Mouse (Mus musculus) embryonic fibroblast, embryonic 13.5 days (primary cell): ENCODE results near the gene Orai1. TPM values are rescaled to one million over a fixed set of nuclear protein-coding genes. Genes with fewer than 3 reads are reported as not detected.
"Not testable (repeated sequence)": the region's sequence is repeated elsewhere in the genome, so short reads cannot be mapped to it uniquely, and the experiment has no call there.

Source experiments
- H3K27ac ChIP-seq: 2 replicates; pipeline ENCODE4 v1.5.1; 2012; ENCODE audit warnings: low read length, control low read depth, inconsistent platforms; ENCODE audit not compliant: insufficient read depth
- H3K4me1 ChIP-seq: 2 replicates; pipeline ENCODE4 v1.6.1; 2011; ENCODE audit warnings: low read length; ENCODE audit not compliant: control insufficient read depth, insufficient read depth
- H3K4me3 ChIP-seq: 2 replicates; pipeline ENCODE4 v1.5.1; 2011; ENCODE audit warnings: mild to moderate bottlenecking, control low read depth, low read length; ENCODE audit not compliant: insufficient read depth
- CTCF ChIP-seq: IDR thresholded peaks from 2 replicates; pipeline ENCODE4 v1.5.1; 2011; ENCODE audit warnings: mild to moderate bottlenecking, control low read depth, low read length, moderate library complexity, borderline replicate concordance; ENCODE audit not compliant: insufficient read depth
- POLR2A ChIP-seq: IDR thresholded peaks from 2 replicates; pipeline ENCODE4 v1.6.1; 2011; ENCODE audit warnings: low read depth, mild to moderate bottlenecking, control low read depth, low read length, moderate library complexity
- polyA plus RNA-seq: library from polyadenylated mRNA; stranded (reverse); fragments of >200 nt; gene quantifications from 2 replicates; pipeline ENCODE4 v1.2.4, GENCODE M21; 2011; ENCODE audit warnings: low read depth; ENCODE audit not compliant: missing spikeins, insufficient read length

The Orai1 gene
- 9.3 and 10.6 TPM in 2 replicates for polyA plus RNA-seq

DNA sequence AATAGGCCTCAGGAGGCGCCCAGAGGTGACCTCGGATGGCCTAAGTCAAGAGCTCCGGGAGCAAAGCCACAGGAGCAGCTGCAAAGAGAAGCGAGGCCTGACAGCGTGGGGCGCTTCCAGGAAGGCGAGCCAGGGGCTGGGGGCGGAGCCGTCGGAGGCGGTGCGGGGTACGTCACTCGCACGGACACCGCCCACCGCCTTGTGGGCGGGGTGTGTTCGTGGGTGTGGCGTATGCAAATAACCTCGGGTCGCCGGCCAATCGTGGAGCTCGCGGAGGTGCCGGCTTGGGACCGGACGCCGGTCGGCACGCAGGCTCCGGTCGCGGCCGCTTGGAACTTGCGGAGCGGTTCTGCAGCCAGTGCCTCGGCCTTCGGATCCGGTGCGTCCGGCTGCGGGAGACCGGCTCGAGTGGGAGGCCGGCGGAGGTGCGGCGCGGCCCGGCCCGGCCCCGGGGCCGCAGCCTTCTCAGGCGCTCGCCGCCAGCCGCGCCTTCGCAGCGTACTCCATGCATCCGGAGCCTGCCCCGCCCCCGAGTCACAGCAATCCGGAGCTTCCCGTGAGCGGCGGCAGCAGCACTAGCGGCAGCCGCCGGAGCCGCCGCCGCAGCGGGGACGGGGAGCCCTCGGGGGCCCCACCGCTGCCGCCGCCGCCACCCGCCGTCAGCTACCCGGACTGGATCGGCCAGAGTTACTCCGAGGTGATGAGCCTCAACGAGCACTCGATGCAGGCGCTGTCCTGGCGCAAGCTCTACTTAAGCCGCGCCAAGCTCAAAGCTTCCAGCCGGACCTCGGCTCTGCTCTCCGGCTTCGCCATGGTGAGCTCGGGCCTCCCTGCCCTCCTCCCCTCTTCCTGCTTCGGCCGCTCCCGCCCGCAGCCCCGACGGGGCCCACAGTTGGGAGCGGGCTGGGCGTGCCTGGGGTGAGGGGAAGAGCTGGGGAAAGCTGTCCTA lies at the start of gene Orai1:
Gene Orai1 (plus strand): TSS at position 322 of the 949 bp plus-strand sequence.
- Histone ChIP-seq H3K4me3 (peak within 1 kb of the TSS; percentile 86), H3K27ac (peak within 1 kb of the TSS; percentile 82), H3K4me1 (peaks cover 5% of the 10 kb centered on the region; the same call in 1 of the 2 replicates)
- no peak for TF ChIP-seq CTCF
- peak; percentile 86 for TF ChIP-seq POLR2A

DNA sequence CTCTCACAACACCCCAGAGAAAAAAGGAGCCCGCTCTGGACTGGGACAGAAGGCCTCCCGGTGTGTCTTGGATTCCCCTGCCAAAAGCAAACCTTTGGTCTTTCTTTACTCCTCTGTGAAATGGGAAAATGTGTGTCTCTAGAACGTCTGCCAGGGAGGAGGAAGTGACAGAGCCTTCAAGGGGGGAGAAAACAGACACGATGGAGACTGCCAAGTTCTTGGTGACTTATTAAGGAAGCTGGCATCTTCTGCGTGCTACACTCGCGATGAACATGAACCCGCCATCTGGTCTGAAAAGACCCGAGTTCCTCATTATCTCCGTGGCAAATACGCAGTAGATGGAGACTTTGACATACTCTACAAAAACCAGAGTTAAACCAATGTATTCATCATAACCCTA lies 49.4 kb upstream of the Orai1 start:
- Histone ChIP-seq H3K27ac (no peak overlapping the region), H3K4me1 (no peaks in the 10 kb centered on the region), H3K4me3 (no peak overlapping the region)
- TF ChIP-seq CTCF (no peak), POLR2A (no peak)

DNA sequence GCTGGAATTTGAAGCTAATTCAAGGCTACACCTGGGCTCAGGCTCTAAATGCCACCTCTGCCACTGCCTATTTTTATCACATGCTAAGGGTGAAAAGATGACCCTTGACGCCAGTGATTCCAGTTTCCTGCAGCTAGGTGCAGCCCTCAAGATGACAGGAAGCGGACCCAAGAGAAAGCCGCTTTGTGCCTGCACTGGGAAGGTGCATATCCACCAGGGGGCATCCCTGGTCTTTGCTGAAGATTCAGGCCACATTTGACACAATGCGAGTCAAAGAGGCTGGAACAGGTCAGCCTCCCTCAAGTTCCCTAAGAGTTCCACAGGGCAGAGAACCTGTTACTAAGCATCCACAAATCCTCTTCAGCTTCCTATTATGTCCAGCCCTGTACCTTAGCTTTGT lies 46.6 kb upstream of the Orai1 start:
- Histone ChIP-seq H3K4me3 (no peak overlapping the region), H3K27ac (no peak overlapping the region), H3K4me1 (no peaks in the 10 kb centered on the region)
- TF ChIP-seq CTCF (peak; percentile 81; the same call in 1 of the 2 replicates), POLR2A (no peak)

DNA sequence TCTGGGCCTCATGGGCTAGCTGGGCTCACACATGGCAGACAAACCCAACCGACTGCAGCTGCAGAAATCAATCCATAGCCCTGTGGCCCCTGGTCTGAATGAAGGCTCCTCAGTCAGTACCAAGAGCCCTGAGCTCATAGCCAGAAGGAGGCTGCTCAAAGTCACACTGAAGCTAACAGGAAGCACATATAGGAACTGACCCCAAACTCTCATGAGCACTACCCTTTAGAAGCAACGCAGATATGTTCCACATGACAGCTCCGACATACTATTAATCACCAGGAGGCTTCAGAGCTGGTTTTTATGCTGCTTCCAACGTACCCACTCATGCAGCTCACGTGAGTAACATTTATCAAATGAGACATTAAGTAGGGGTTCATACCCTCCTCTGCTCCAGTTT lies 44.8 kb upstream of the Orai1 start:
- TF ChIP-seq POLR2A (no peak), CTCF (no peak)
- Histone ChIP-seq H3K4me1 (no peaks in the 10 kb centered on the region), H3K4me3 (no peak overlapping the region), H3K27ac (no peak overlapping the region)

DNA sequence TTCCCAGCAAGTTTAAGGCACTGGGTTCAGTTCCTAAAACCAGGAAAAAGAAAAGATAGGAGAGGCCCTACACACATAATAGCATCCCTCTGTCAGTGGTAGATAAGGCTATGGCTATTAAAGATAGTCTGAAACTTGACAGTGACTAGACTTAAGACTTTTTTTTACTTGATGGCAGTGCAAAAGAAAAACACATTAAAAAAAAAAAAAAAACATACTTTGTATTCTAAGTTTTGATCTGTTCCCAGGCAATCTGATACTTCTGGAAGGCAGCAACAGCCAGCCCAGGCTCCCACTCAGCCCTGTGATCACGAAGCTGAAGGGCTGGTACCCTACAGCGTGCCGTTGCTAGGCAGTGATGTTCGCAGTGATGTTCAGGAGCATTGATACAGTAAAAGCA lies 43.4 kb upstream of the Orai1 start:
- no peak overlapping the region for H3K4me3 ChIP-seq
- TF ChIP-seq POLR2A, result no peak
- no peak for TF ChIP-seq CTCF

DNA sequence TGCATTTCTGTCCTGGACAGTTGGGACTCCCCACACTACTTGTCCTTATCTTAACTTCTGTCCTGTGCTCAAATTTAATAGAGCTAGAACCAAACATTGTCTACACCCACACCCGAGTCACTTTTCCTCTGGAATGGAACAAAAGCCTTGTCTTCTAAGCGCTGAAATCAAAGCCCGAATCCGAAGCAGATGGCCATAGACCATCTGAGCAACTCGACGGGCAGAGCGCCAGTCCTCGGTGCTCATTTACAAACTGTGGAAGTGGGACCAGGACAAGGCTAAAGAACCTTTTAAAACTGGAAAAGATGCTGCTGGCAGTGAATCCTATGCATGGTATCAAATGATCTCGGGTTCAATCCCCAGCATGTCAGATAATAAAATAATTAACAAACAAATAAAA lies 42.8 kb upstream of the Orai1 start:
- TF ChIP-seq POLR2A (no peak), CTCF (no peak)
- Histone ChIP-seq H3K27ac (no peak overlapping the region), H3K4me1 (no peaks in the 10 kb centered on the region), H3K4me3 (no peak overlapping the region)

More for the DNA sequence above, 43.4 kb upstream of the Orai1 start:
- no peaks in the 10 kb centered on the region for H3K4me1 ChIP-seq
- H3K27ac ChIP-seq, result no peak overlapping the region

DNA sequence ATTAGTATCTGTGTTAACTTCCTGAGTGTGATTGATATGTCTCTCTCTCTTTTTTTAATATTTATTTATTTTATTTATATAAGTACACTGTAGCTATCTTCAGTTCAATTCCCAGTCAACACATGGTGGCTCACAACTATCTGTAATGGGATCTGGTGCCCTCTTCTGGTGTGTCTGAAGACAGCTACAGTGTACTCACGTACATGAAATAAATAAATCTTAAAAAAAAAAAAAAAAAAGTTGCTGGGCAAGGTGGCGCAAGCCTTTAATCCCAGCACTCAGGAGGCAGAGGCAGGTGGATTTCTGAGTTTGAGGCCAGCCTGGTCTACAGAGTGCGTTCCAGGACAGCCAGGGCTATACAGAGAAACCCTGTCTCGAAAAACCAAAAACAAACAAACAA lies 40.2 kb upstream of the Orai1 start:
- H3K4me1 ChIP-seq, H3K4me3 ChIP-seq, H3K27ac ChIP-seq: not testable (repeated sequence)

DNA sequence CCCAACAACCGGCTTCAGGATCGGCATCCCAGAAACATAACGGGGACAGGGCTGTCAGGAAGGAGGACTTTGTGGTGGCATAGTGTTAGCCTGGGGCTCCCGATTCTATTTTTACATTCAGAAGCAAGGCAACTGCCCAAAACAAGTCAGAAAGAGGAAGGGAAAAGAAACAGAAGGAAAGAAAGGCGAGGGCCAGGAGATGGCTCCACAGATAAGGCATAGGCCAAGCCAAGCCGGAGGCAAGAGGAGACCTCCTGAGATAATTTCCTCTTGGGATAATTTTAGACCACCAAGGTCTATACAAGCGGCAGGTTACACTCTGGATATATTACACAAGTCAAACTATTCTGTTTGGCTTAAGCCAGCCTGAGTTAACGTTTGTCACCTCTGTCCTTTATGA lies 35.9 kb upstream of the Orai1 start:
- Histone ChIP-seq H3K4me1 (no peaks in the 10 kb centered on the region), H3K27ac (no peak overlapping the region), H3K4me3 (no peak overlapping the region)
- no peak for TF ChIP-seq CTCF
- TF ChIP-seq POLR2A, result no peak

DNA sequence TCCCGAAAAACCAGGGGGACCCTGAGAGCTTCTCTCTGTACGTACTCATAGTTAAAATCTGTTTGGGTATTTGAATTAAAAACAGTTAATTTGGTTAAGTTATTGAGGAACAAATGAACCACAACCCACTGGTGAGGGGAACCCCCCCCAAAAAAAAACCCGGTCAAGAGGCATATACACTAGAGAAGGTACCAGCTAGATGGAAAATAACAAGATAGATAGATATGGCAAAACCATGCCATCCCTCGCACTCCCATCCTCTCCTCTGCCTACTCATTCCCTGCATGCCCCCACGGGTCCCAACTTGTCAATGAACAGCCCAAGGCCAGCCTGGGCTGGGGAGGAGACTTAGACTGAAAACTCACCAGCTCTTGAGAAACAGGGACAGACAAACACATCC lies 30.4 kb upstream of the Orai1 start:
- no peak overlapping the region for H3K27ac ChIP-seq

DNA sequence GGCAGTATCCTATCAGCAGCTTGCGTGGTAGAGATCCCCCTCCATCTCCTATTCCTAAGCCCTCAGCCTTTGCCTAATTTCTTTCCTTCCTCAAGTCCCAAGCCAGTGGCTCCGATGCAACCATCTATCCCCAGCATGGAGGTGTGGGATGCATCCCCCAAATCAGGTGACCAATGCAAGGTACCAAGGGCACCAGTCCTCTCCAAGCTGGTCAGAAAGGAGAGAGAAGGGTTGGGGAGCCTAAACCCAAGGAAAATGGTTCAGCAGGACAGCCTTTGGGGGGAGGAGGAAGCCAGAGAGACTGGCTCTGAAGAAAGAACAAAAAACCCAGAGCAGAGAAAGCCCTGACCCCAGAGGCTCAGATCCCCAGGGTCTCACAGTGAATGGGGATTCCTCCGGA lies 29.6 kb upstream of the Orai1 start:
- Histone ChIP-seq H3K27ac (no peak overlapping the region), H3K4me1 (no peaks in the 10 kb centered on the region), H3K4me3 (no peak overlapping the region)
- TF ChIP-seq POLR2A (no peak), CTCF (no peak)

More for the DNA sequence above, 30.4 kb upstream of the Orai1 start:
- H3K4me3 ChIP-seq, result no peak overlapping the region
- no peak for TF ChIP-seq CTCF
- no peak for TF ChIP-seq POLR2A
- H3K4me1 ChIP-seq, result no peaks in the 10 kb centered on the region

DNA sequence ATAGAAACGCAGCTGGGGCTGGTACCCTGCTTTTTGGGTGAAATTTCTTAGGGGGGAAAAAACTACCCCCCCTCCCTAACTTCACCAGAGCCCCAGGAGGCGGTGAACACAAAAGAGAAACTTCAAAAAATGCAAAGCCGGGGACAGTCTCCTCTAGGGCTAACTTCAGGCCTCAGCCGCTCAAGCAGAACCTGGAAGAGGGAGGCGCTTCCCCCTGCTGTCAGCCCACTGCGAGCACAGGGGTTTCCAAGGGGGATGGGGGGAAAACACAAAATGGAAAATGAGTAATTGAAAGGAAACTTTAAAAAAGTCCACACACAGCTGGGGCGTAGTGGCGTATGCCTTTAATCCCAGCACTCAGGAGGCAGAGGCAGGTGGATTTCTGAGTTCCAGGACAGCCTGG lies 28.8 kb upstream of the Orai1 start:
- 0 out of 2 replicates have a peak overlapping the region, but pooled peaks have one; percentile 20 for H3K27ac ChIP-seq
- no peak for TF ChIP-seq POLR2A
- TF ChIP-seq CTCF, result no peak
- no peak overlapping the region for H3K4me3 ChIP-seq
- H3K4me1 ChIP-seq, result peaks cover under 1% of the 10 kb centered on the region; the same call in 1 of the 2 replicates
